Mouse (Mus musculus): ENCODE results near the gene Npdc1. TPM values are rescaled to one million over a fixed set of nuclear protein-coding genes. Genes with fewer than 3 reads are reported as not detected.

The Npdc1 gene
- 424 and 493 TPM in 2 replicates for polyA plus RNA-seq (2015; fragmentation: Nextera tagmentation; extraction: Ambion mirVana)

DNA sequence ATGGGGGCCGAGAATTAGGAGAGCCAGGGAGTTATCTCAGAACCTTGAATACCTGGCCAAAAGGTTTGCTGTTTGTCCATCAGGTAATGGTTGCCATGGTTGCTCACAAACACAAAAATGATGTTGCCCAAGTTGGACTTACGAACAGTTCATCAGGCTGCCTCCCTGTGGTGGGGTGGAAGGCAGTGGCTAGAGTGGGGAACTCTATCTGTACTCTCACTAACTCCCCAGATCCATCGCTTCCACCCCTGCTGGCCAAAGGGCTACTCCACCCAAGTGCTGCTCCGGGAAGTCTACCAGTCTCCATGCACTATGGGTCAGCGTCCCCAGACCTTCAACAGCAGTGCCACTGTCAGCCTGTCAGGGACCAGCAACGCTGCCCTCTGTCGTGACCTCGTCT is at the start of gene Npdc1:
Gene Npdc1 (plus strand): TSS at position 301 of the 400 bp plus-strand sequence.
- H3K4me2 ChIP-seq: peak within 1 kb of the TSS; percentile 67; the same call in 1 of the 2 replicates
- no peaks in the 10 kb centered on the region for H3K36me3 ChIP-seq
- peaks cover 35% of the 10 kb centered on the region for H3K4me1 ChIP-seq (replicated peaks)
- H3K27me3 ChIP-seq: peaks cover 58% of the 10 kb centered on the region
- ATAC-seq (ENCODE audit: low FRiP score, low read depth): no peak
- no peaks in the 10 kb centered on the region for H3K9me3 ChIP-seq
- 68% methylated on average over 8 of the region's 8 CpGs for WGBS
- no peak within 1 kb of the TSS for H3K27ac ChIP-seq (replicated peaks)
- no peak within 1 kb of the TSS for H3K4me3 ChIP-seq
- H3K9ac ChIP-seq: no peak within 1 kb of the TSS

DNA sequence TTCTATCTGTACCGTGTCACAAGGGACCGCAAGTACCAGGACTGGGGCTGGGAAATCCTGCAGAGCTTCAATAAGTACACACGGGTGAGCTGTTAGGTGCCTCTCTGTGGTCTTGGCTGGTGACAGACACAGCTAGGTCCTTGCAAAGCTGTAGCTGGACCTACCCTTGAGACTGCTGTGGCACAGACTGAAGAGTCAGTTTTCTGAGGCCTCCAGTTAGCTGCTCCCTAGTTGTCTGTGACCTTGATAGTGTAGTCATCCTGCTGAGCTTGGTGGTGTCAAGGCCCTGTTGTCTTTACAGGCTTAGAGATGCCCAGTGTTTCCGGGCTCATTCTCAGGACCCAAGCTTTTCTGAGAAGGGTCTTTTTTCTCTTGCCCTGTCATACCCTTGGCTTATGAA is 49.7 kb upstream of the Npdc1 start:
- Histone ChIP-seq H3K36me3 (peaks cover 77% of the 10 kb centered on the region), H3K4me3 (no peak overlapping the region), H3K4me2 (no peak overlapping the region), H3K27me3 (no peaks in the 10 kb centered on the region), H3K27ac (replicated peaks) (no peak overlapping the region), H3K9ac (no peak overlapping the region), H3K9me3 (no peaks in the 10 kb centered on the region), H3K4me1 (replicated peaks) (no peaks in the 10 kb centered on the region)
- no peak for ATAC-seq (ENCODE audit: low FRiP score, low read depth)
- WGBS: 87% methylated on average over 4 of the region's 4 CpGs

DNA sequence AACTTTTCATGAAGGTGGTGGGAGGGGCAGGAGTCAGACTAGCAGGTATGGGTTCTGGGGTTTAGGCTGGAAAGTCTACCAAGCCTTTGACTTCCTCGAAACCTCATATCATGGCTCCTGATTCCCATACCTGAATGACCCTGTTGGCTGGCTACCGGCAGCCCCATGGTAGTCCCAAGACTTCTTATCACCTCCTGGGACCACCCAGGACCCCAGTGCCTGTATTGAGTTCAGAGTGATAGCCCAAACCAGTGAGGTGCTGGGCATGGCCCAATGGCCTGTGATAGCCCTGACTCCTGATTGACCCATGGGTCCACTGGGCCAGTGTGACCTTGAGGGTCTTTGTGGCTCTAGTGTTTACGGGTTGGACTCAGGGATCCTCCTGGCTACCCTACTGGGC is 48.5 kb upstream of the Npdc1 start:
- Histone ChIP-seq H3K27ac (replicated peaks) (no peak overlapping the region), H3K4me1 (replicated peaks) (peaks cover 10% of the 10 kb centered on the region), H3K36me3 (peaks cover 66% of the 10 kb centered on the region), H3K4me3 (no peak overlapping the region), H3K9ac (no peak overlapping the region), H3K9me3 (no peaks in the 10 kb centered on the region), H3K4me2 (no peak overlapping the region), H3K27me3 (no peaks in the 10 kb centered on the region)
- no peak for ATAC-seq (ENCODE audit: low FRiP score, low read depth)
- WGBS: 97% methylated on average over 3 of the region's 3 CpGs

DNA sequence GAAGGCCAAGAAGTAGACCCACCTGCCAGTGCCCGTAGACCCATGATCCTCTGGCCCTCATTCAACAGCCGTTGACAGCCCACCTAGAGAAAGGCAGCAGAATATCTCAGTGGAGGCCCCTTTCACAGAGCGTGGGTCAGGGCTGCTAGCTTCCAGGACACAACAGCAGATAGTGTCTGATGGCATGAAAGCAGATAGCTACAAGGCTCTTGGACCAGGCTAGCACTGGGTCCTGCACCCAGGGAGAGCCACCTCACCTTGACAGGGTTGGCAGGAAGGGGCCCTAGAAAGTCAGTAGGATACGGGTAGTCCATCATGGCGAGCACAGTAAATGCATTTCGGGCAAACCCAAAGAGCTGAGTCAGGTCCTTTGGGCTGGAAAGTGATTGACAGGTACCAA is 44.9 kb upstream of the Npdc1 start:
- H3K4me2 ChIP-seq: no peak overlapping the region
- H3K27me3 ChIP-seq: no peaks in the 10 kb centered on the region
- H3K9ac ChIP-seq: no peak overlapping the region
- WGBS: 91% methylated on average over 6 of the region's 6 CpGs
- H3K9me3 ChIP-seq: no peaks in the 10 kb centered on the region
- no peak overlapping the region for H3K4me3 ChIP-seq
- no peak for ATAC-seq (ENCODE audit: low FRiP score, low read depth)
- peaks cover 24% of the 10 kb centered on the region for H3K4me1 ChIP-seq (replicated peaks)
- no peak overlapping the region for H3K27ac ChIP-seq (replicated peaks)
- H3K36me3 ChIP-seq: peaks cover 35% of the 10 kb centered on the region

DNA sequence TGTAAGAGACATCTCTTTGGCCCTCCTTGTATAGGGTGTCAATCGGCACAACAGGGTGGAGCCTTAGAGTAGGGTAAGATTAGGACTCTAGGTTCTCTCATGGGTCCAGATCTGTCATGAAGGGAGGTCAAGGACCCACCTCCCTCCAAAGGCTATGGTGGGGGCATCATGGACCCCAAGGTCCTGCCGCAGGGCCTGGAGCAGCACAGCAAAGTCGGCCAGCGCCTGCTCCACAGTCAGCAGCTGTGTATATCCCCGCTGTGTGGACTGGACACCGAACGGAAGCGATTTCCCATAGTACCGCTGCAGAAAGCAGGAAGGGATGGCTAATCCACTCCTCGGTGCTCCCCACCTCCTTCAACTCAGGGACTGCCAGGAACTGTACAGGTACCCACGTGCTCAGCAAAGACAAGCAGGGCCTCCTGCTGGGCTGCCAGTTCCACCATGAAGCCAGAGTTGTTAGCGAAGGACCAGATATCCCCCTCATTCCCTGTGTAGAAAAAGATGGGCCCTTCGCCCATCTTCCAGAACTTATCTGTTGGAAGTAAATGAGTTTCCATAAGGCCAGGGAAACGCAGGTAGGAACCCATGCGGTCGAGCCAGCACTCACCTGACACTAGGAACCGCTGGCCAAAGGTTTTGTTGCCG is 43.6 kb upstream of the Npdc1 start:
- Histone ChIP-seq H3K4me3 (peak overlapping the region; percentile 50), H3K9me3 (no peaks in the 10 kb centered on the region), H3K27me3 (no peaks in the 10 kb centered on the region), H3K4me2 (peak overlapping the region; percentile 98), H3K27ac (replicated peaks) (no peak overlapping the region), H3K9ac (peak overlapping the region; percentile 65), H3K4me1 (replicated peaks) (peaks cover 24% of the 10 kb centered on the region), H3K36me3 (peaks cover 22% of the 10 kb centered on the region)
- WGBS: 38% methylated on average over 18 of the region's 18 CpGs
- peak; percentile 14; the same call in 1 of the 2 replicates for ATAC-seq (ENCODE audit: low FRiP score, low read depth)

DNA sequence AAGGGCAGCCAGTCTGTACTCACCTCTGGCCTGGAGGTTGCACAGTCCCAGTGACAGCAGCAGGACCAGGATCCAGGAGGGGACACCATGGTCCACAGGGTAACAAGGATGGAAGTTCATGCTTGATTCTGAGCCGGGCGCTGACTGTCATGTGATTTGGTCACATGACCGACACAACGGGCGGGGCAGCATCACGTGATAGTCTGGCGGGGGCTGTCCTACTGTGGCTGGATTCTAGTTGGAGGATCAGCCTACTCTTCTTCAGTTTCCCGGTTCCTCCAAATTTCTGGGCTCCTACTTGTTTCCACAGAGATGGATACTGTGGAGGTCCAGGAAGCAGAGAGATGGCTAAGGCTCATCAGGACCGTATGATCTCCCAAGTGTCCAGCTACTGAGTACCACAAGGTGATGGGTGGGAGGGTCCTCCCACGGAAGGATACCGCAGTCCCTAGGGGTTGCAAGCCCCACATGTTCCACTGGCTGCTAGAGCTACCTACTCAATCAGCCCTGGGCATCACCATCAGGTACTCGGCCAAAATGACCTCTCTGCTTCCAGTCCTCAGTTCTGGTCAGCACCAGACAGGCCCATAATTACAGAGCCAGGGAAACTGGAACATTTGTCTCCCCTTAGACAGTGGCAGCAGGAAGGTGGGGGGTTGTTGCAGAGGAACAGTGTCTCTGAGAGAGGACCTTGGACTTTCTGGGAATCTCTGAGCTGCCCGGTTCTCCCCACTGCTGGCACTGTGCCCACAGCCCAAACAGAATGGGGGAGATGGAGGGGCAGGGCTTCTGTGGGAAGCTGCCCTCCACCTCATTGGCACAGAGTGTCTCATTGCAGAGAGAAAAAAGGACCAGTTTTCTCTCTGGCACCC is 42.7 kb upstream of the Npdc1 start, which contains the start of gene Dpp7:
Gene Dpp7 (minus strand): TSS at position 152 of the 872 bp plus-strand sequence.
- no peaks in the 10 kb centered on the region for H3K9me3 ChIP-seq
- no peaks in the 10 kb centered on the region for H3K27me3 ChIP-seq
- H3K36me3 ChIP-seq: peaks cover 13% of the 10 kb centered on the region
- no peak within 1 kb of the TSS for H3K27ac ChIP-seq (replicated peaks)
- peak within 1 kb of the TSS; percentile 65 for H3K9ac ChIP-seq
- ATAC-seq (ENCODE audit: low FRiP score, low read depth): peak; percentile 88
- H3K4me3 ChIP-seq: peak within 1 kb of the TSS; percentile 50
- H3K4me2 ChIP-seq: peak within 1 kb of the TSS; percentile 98
- 2% methylated on average over 13 of the region's 13 CpGs for WGBS
- H3K4me1 ChIP-seq (replicated peaks): peaks cover 24% of the 10 kb centered on the region

DNA sequence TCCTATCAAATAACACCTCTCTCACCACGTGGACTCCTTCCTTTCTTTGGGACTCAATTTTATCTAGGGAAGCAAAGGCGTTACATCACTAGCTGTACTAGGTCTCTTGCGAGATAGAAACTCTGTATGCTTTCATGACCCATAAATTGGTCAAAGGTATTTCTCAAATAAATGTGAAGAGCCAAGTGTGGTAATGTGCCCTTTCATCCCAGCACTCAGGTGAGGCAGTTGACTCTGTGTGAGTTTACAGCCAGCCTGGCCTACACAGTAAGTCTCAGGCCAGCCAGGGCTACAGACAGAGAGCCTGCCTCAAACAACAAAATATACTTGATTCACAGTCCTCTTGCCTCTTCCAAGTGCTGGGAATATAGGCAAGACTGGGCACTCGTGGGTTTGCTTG is 39.3 kb upstream of the Npdc1 start:
- Histone ChIP-seq H3K27ac (replicated peaks) (no peak overlapping the region), H3K36me3 (no peaks in the 10 kb centered on the region), H3K9ac (no peak overlapping the region), H3K27me3 (peaks cover 21% of the 10 kb centered on the region), H3K4me2 (no peak overlapping the region), H3K4me1 (replicated peaks) (peaks cover 24% of the 10 kb centered on the region), H3K4me3 (no peak overlapping the region), H3K9me3 (no peaks in the 10 kb centered on the region)
- ATAC-seq (ENCODE audit: low FRiP score, low read depth): no peak
- 83% methylated on average over 4 of the region's 4 CpGs for WGBS

DNA sequence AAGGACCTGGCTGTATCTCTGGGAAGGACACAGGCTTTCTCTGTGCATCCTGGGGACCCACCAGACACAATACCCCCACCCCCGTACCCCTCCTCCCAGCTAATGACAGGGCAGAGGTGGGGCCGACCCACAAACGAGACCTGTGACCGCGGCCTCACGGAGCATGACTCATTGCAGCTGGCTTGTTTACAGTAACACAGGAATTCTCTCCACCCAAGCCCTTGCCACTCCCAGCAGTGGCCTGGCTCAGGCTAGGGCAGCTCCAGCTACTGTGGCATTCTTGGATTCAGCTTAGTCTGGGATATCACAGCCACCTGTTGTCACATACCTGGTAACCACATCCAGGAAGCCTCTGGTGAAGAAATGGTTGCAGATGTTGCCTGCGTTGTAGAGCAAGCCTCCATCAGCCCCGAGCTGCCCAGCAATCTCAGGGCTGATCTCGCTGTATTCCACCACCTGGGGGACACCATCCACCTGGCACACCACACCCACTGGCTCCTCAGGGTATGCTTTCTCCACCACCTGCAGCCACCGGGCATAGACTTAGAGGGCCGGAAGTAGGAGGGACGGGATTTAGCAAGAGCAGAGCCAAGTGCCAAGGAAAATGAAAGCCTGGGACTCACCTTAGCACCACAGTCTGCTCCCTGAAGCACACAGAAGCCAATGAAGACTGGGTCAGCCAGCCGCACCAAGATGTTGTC is 35.5 kb upstream of the Npdc1 start:
- no peak overlapping the region for H3K4me3 ChIP-seq
- peaks cover 33% of the 10 kb centered on the region for H3K27me3 ChIP-seq
- H3K4me2 ChIP-seq: no peak overlapping the region
- peaks cover 12% of the 10 kb centered on the region for H3K4me1 ChIP-seq (replicated peaks)
- 72% methylated on average over 13 of the region's 13 CpGs for WGBS
- no peak overlapping the region for H3K27ac ChIP-seq (replicated peaks)
- no peaks in the 10 kb centered on the region for H3K36me3 ChIP-seq
- no peak overlapping the region for H3K9ac ChIP-seq
- H3K9me3 ChIP-seq: no peaks in the 10 kb centered on the region
- no peak for ATAC-seq (ENCODE audit: low FRiP score, low read depth)

DNA sequence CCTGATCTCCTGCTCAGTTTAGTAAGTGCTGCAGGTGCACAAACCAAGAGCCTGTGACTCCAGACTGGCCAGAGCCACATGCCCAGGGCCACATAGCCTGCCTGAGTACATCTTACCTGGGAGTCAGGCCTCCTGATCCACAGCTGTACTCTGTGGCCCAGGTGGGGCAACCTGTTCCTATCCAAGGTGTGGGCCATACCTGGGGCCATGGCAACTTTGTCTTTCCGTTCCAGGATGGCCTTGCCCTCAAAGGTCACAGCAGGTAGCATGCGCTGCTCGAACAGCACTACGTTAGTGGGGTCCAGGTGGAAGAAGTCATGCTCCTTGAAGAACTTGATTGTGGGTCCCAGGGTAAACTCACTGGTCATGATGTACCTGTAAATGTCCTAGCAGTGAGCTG is 34.8 kb upstream of the Npdc1 start:
- no peak overlapping the region for H3K9ac ChIP-seq
- no peaks in the 10 kb centered on the region for H3K9me3 ChIP-seq
- H3K4me2 ChIP-seq: peak overlapping the region; percentile 99; the same call in 1 of the 2 replicates
- H3K4me1 ChIP-seq (replicated peaks): peaks cover 12% of the 10 kb centered on the region
- H3K27me3 ChIP-seq: peaks cover 33% of the 10 kb centered on the region
- H3K4me3 ChIP-seq: no peak overlapping the region
- ATAC-seq (ENCODE audit: low FRiP score, low read depth): no peak
- no peak overlapping the region for H3K27ac ChIP-seq (replicated peaks)
- H3K36me3 ChIP-seq: no peaks in the 10 kb centered on the region
- 90% methylated on average over 4 of the region's 4 CpGs for WGBS

DNA sequence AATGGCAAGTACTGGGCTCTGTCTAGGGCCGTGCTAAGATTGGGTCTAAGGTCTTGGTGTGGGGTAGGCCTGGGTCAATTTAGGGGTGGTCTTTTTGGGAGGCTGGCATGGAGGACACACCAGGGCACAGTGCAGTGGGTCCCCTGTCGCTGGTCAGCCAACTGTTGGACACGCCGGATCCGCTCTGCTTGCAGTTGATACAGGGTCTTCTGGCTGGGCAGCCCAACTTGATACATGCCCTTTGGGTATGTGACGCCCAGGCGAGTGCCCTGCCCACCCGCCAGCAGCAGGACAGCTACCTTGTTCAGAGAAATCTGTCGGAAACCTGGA is 34.4 kb upstream of the Npdc1 start:
- no peaks in the 10 kb centered on the region for H3K36me3 ChIP-seq
- WGBS: 33% methylated on average over 9 of the region's 9 CpGs
- no peak overlapping the region for H3K27ac ChIP-seq (replicated peaks)
- 0 out of 2 replicates have a peak, but pooled peaks have one; percentile 31 for ATAC-seq (ENCODE audit: low FRiP score, low read depth)
- H3K4me1 ChIP-seq (replicated peaks): peaks cover 12% of the 10 kb centered on the region
- peak overlapping the region; percentile 99 for H3K4me2 ChIP-seq
- 0 out of 2 replicates have a peak overlapping the region, but pooled peaks have one; percentile 64 for H3K9ac ChIP-seq
- H3K4me3 ChIP-seq: peak overlapping the region; percentile 59
- H3K27me3 ChIP-seq: peaks cover 33% of the 10 kb centered on the region
- H3K9me3 ChIP-seq: no peaks in the 10 kb centered on the region

DNA sequence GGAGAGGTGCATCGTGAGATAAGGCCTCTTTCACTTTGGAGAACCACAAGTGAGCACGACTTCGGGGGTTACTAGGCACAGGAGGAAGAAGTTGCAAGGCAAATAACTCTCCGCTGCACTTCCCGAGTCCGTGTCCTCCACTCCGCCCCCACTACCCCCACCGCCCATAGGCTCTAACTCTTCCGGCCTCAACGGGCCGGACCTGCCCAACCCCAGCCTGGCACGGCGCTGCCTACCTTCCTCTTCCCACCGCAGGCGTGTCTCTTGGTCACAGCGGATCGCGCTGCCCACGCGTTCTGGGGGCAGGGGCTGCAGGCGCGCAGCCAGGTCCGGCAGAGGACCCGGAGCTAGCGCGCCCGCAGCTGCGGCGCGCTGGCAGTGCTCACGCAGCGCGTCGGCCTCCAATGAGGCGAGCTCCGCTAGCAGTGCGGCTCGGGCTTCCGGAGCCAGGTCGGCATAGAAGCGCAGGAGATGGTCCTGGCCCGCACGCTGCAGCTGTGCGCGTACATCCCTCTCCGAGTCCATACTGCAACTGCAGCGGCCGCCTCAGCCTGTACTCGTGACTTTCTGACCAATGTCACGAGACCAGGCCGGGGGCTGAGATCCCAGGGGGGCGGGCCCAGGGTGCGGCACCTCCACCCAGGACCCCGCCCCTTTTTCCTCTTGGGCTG is 33.9 kb upstream of the Npdc1 start, which contains the start of gene Uap1l1:
Gene Uap1l1 (minus strand): TSS at position 592 of the 671 bp plus-strand sequence.
- Histone ChIP-seq H3K4me2 (peak within 1 kb of the TSS; percentile 99), H3K27ac (replicated peaks) (no peak within 1 kb of the TSS), H3K4me1 (replicated peaks) (peaks cover 12% of the 10 kb centered on the region), H3K9me3 (no peaks in the 10 kb centered on the region), H3K36me3 (no peaks in the 10 kb centered on the region), H3K4me3 (peak within 1 kb of the TSS; percentile 59), H3K27me3 (peaks cover 33% of the 10 kb centered on the region), H3K9ac (peak within 1 kb of the TSS; percentile 64)
- ATAC-seq (ENCODE audit: low FRiP score, low read depth): peak; percentile 83
- WGBS: under 1% methylated on average over 54 of the region's 54 CpGs
